Mouse (Mus musculus): ENCODE measurements around the gene Inava. TPM values are rescaled to one million over a fixed set of nuclear protein-coding genes. Genes with fewer than 3 reads are reported as not detected.

The Inava gene
- total RNA-seq, 2 experiments from 2014 or later, result 2.2 to 3.0 TPM

- no peak overlapping the region for H3K27ac ChIP-seq
- no peak for TF ChIP-seq CTCF (IDR thresholded peaks at IDR 0.05)
- DNase-seq (ENCODE audit: extremely low spot score in 1 of 2, low spot score in 2 of 2), result no peak
- intact Hi-C loops (cut with DNase I), result loop anchor here (10.0 kb wide), 1 partner anchor 364 kb away; no protein-coding TSS in a partner anchor
- H3K4me3 ChIP-seq, result no peak overlapping the region
These were observed 5.1 kb downstream of the Inava start for GRCm38 (mm10) chr1:136229040-136229373.

GRCm38 (mm10) chr1:136228328-136229039 is 5.6 kb downstream of the Inava start:
- no peak for DNase-seq (ENCODE audit: extremely low spot score in 1 of 2, low spot score in 2 of 2)
- no peak for TF ChIP-seq CTCF (IDR thresholded peaks at IDR 0.05)
- H3K4me3 ChIP-seq, result no peak overlapping the region
- intact Hi-C loops (cut with DNase I), result loop anchor here (10.0 kb wide), 1 partner anchor 364 kb away; no protein-coding TSS in a partner anchor
- no peak overlapping the region for H3K27ac ChIP-seq

- no peak for TF ChIP-seq CTCF (IDR thresholded peaks at IDR 0.05)
- intact Hi-C loops (cut with DNase I), result loop anchor here (10.0 kb wide), 1 partner anchor 363 kb away; no protein-coding TSS in a partner anchor
- H3K27ac ChIP-seq, result no peak overlapping the region
- H3K4me3 ChIP-seq, result no peak overlapping the region
- DNase-seq (ENCODE audit: extremely low spot score in 1 of 2, low spot score in 2 of 2), result no peak
These were observed 6.2 kb downstream of the Inava start for GRCm38 (mm10) chr1:136227870-136228269.

- no peak for DNase-seq (ENCODE audit: extremely low spot score in 1 of 2, low spot score in 2 of 2)
These were observed 7.4 kb downstream of the Inava start for GRCm38 (mm10) chr1:136226626-136227025.

GRCm38 (mm10) chr1:136225846-136226245 is 8.2 kb downstream of the Inava start:
- TF ChIP-seq CTCF (IDR thresholded peaks at IDR 0.05), result no peak
- intact Hi-C loops (cut with DNase I), result loop anchor here (10.0 kb wide), 1 partner anchor 361 kb away; no protein-coding TSS in a partner anchor
- Histone ChIP-seq H3K27ac (no peak overlapping the region), H3K4me3 (no peak overlapping the region)
- DNase-seq (ENCODE audit: extremely low spot score in 1 of 2, low spot score in 2 of 2), result no peak

More at GRCm38 (mm10) chr1:136226626-136227025, 7.4 kb downstream of the Inava start:
- no peak for TF ChIP-seq CTCF (IDR thresholded peaks at IDR 0.05)
- Histone ChIP-seq H3K4me3 (no peak overlapping the region), H3K27ac (no peak overlapping the region)
- intact Hi-C loops (cut with DNase I), result loop anchor here (10.0 kb wide), 1 partner anchor 362 kb away; no protein-coding TSS in a partner anchor

GRCm38 (mm10) chr1:136223758-136224342 is 10.2 kb downstream of the Inava start:
- TF ChIP-seq CTCF (IDR thresholded peaks at IDR 0.05), result no peak
- intact Hi-C loops (cut with DNase I), result loop anchor here (10.0 kb wide), 1 partner anchor 359 kb away; no protein-coding TSS in a partner anchor
- H3K27ac ChIP-seq, result no peak overlapping the region
- DNase-seq (ENCODE audit: extremely low spot score in 1 of 2, low spot score in 2 of 2), result no peak
- no peak overlapping the region for H3K4me3 ChIP-seq

GRCm38 (mm10) chr1:136222386-136222785 is 11.7 kb downstream of the Inava start:
- no peak overlapping the region for H3K4me3 ChIP-seq
- no peak overlapping the region for H3K27ac ChIP-seq
- DNase-seq (ENCODE audit: extremely low spot score in 1 of 2, low spot score in 2 of 2), result no peak
- intact Hi-C loops (cut with DNase I), result loop anchor here (10.0 kb wide), 1 partner anchor 358 kb away; no protein-coding TSS in a partner anchor
- no peak for TF ChIP-seq CTCF (IDR thresholded peaks at IDR 0.05)

GRCm38 (mm10) chr1:136220037-136220871 is 13.8 kb downstream of the Inava start:
- no peak for DNase-seq (ENCODE audit: extremely low spot score in 1 of 2, low spot score in 2 of 2)
- Histone ChIP-seq H3K27ac (no peak overlapping the region), H3K4me3 (no peak overlapping the region)
- TF ChIP-seq CTCF (IDR thresholded peaks at IDR 0.05), result no peak
- intact Hi-C loops (cut with DNase I), result loop anchor here (10.0 kb wide), 1 partner anchor 355 kb away; no protein-coding TSS in a partner anchor

- no peak for DNase-seq (ENCODE audit: extremely low spot score in 1 of 2, low spot score in 2 of 2)
- H3K27ac ChIP-seq, result no peak overlapping the region
- intact Hi-C loops (cut with DNase I), result loop anchor here (5.0 to 10.0 kb wide), 2 partner anchors 97 to 250 kb away; no protein-coding TSS in a partner anchor
- H3K4me3 ChIP-seq, result no peak overlapping the region
- no peak for TF ChIP-seq CTCF (IDR thresholded peaks at IDR 0.05)
These were observed 19.8 kb downstream of the Inava start for GRCm38 (mm10) chr1:136214304-136214703.

GRCm38 (mm10) chr1:136212803-136213202 is 21.3 kb downstream of the Inava start, which contains the start of gene Mroh3:
Gene Mroh3, minus strand, starts transcription at chr1:136212828.
- no peak within 1 kb of the TSS for H3K4me3 ChIP-seq
- no peak within 1 kb of the TSS for H3K27ac ChIP-seq
- DNase-seq (ENCODE audit: extremely low spot score in 1 of 2, low spot score in 2 of 2), result peak in 1 of 2 experiments; percentile 40
- TF ChIP-seq CTCF (IDR thresholded peaks at IDR 0.05), result peak; percentile 70
- intact Hi-C loops (cut with DNase I), result loop anchor here (1.0 to 10.0 kb wide), 5 partner anchors 43 to 248 kb away; partner anchors contain the start of gene Ascl5

- no peak for DNase-seq (ENCODE audit: extremely low spot score in 1 of 2, low spot score in 2 of 2)
- Histone ChIP-seq H3K4me3 (no peak overlapping the region), H3K27ac (no peak overlapping the region)
- intact Hi-C loops (cut with DNase I), result no loop called here
- no peak for TF ChIP-seq CTCF (IDR thresholded peaks at IDR 0.05)
These were observed 44.0 kb downstream of the Inava start for GRCm38 (mm10) chr1:136190033-136190432.
